Mouse (Mus musculus) ES-E14 (cell line): Measurements from ENCODE around the gene Lyl1.

Experiments used
- CHD2 ChIP-seq: IDR thresholded peaks from 2 replicates; pipeline ENCODE4 v1.6.1; 2014; ENCODE audit warnings: mild to moderate bottlenecking, low read depth, low read length, inconsistent platforms
- HCFC1 ChIP-seq: IDR thresholded peaks from 2 replicates; pipeline ENCODE4 v1.6.1; 2012; ENCODE audit warnings: low read length, inconsistent platforms, borderline replicate concordance; ENCODE audit not compliant: insufficient read depth
- MAFK ChIP-seq: IDR thresholded peaks from 2 replicates; pipeline ENCODE4 v1.6.1; 2014; ENCODE audit warnings: mild to moderate bottlenecking, low read depth, low read length, inconsistent platforms; ENCODE audit not compliant: insufficient read depth
- ZC3H11A ChIP-seq: IDR thresholded peaks from 2 replicates; pipeline ENCODE4 v1.6.1; 2012; ENCODE audit warnings: low read depth, mild to moderate bottlenecking, inconsistent platforms, low read length, borderline replicate concordance
- ZNF384 ChIP-seq: IDR thresholded peaks from 2 replicates; pipeline ENCODE4 v1.6.1; 2012; ENCODE audit warnings: low read depth, low read length, inconsistent platforms

DNA sequence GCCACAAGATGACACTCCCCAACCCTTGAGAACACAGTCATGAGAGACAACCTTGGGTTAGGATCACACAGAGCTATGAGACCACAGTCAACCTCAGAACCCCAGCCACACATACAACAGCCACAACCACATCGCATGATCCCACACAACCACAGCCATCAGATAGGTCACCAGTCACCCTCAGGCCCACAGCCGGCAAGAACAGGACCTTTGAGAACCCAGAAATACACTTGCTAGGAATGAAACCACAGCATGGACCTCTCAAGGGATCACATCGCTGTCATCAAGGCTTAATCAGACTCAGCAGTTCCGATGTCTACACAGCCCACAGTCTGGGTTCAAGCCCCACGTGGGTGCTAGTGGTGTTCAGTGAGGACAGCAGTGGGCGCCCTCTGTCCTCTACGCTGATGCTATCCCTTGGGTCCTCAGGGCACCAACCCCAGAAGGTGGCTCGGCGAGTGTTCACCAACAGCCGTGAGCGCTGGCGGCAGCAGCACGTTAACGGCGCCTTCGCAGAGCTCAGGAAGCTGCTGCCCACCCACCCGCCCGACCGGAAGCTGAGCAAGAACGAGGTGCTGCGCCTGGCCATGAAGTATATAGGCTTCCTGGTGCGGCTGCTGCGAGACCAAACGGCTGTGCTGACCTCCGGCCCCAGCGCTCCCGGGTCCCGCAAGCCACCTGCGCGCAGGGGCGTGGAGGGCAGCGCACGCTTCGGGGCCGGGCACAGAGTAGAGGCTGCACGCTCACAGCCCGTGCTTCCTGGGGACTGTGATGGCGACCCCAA is 2.4 kb downstream of the Lyl1 start:
- TF ChIP-seq ZC3H11A (no peak), ZNF384 (no peak), MAFK (no peak), HCFC1 (no peak), CHD2 (no peak)
